24 mouse cellular contexts compared by ENCODE assay signal in the genomic region with DNA sequence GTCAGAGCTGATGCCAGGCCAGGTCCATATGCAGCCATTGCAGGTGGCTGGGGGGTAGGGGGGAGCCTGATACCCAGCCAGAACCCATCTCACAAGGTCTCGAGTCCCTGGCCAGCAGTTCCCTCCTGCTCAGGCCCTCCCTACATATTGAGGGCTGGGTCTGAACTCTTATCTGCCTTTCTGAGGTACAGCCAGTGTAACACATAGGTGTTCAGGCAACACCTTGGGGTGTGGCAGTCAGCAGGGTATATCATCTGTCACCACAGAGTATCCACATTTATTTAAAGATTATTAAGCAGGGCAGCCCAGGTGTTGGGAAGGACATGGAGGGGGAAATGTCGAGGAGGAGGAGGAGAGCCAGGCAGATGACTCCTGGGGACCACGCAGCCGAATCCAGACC.
"Had no signal": no experiment of that assay in that cellular context is flagged by ENCODE, and none has a peak within 500 bp of the region (broad histone marks: within the 10 kb centered on the region; RNA-seq: fewer than 3 reads in every experiment).

No protein-coding gene starts in this region.

- H3K27ac ChIP-seq: gastrocnemius, adult 2 months; heart, embryonic 10.5 days; hindbrain, embryonic 10.5 days; hindbrain, embryonic 12.5 days; hindbrain, embryonic 14.5 days; kidney, embryonic 15.5 days; kidney, postnatal 0 days; layer of hippocampus, adult 2 months; left cerebral cortex, adult 2 months; limb, embryonic 10.5 days; limb, embryonic 12.5 days had no signal

- H3K4me1 ChIP-seq: heart, embryonic 10.5 days; heart, embryonic 12.5 days; kidney, embryonic 15.5 days; limb, embryonic 12.5 days had no signal

- H3K36me3 ChIP-seq: heart, embryonic 10.5 days; heart, embryonic 12.5 days; hindbrain, embryonic 10.5 days; hindbrain, embryonic 12.5 days; kidney, embryonic 15.5 days; limb, embryonic 10.5 days; limb, embryonic 12.5 days had no signal

- H3K27me3 ChIP-seq: limb, embryonic 12.5 days had no signal

- H3K4me2 ChIP-seq: heart, embryonic 12.5 days; hindbrain, embryonic 12.5 days; hindbrain, embryonic 14.5 days; kidney, embryonic 15.5 days; limb, embryonic 12.5 days had no signal

- ATAC-seq: hindbrain, embryonic 16.5 days had no signal

- H3K4me3 ChIP-seq: gastrocnemius, adult 2 months; heart, embryonic 10.5 days; heart, embryonic 12.5 days; hindbrain, embryonic 10.5 days; hindbrain, embryonic 12.5 days; kidney, embryonic 15.5 days; layer of hippocampus, adult 2 months; left cerebral cortex, adult 2 months; limb, embryonic 10.5 days; limb, embryonic 12.5 days had no signal

- DNase-seq: gastrocnemius, adult 2 months; gastrocnemius, postnatal 10 days; gastrocnemius, postnatal 25 days; heart, adult 18-20 months; heart, postnatal 10 days; heart, postnatal 4 days; kidney, adult 11 months; kidney, adult 2 months; kidney, adult 9 months; kidney, postnatal 25 days; kidney, postnatal 4 days; liver had no signal

- H3K9me3 ChIP-seq: heart, embryonic 10.5 days; hindbrain, embryonic 10.5 days; hindbrain, embryonic 12.5 days; kidney, embryonic 15.5 days; limb, embryonic 10.5 days; limb, embryonic 12.5 days had no signal

- H3K9ac ChIP-seq: heart, embryonic 12.5 days; hindbrain, embryonic 12.5 days; hindbrain, embryonic 14.5 days; kidney, embryonic 15.5 days; limb, embryonic 12.5 days had no signal
